Mouse (Mus musculus): ENCODE data around the gene Shroom1. TPM values are rescaled to one million over a fixed set of nuclear protein-coding genes. Genes with fewer than 3 reads are reported as not detected.

Shroom1 gene
- polyA plus RNA-seq, 1 experiment from 2014 or later = 1.9 TPM

GRCm38 (mm10) chr11:53436338-53436737 is 20.7 kb upstream of the Shroom1 start:
- peaks cover 4% of the 10 kb centered on the region; the same call in 1 of the 2 replicates for H3K4me1 ChIP-seq (ENCODE audit: control insufficient read depth, insufficient read depth, low read length)
- H3K27me3 ChIP-seq (ENCODE audit: control insufficient read depth, insufficient read depth, low read length) = no peaks in the 10 kb centered on the region
- H3K4me3 ChIP-seq (ENCODE audit: low read length) = no peak overlapping the region
- no peaks in the 10 kb centered on the region for H3K36me3 ChIP-seq (ENCODE audit: control insufficient read depth, insufficient read depth, low read length)
- no peaks in the 10 kb centered on the region for H3K9me3 ChIP-seq (ENCODE audit: control insufficient read depth, low read length)
- no peak overlapping the region for H3K9ac ChIP-seq (ENCODE audit: low read depth, low read length)
- no peak overlapping the region for H3K27ac ChIP-seq (ENCODE audit: low read depth, low read length)
- 89% methylated on average over 6 of the region's 6 CpGs for WGBS
- ATAC-seq (ENCODE audit: low FRiP score, low TSS enrichment) = no peak
- no peak overlapping the region for H3K4me2 ChIP-seq (replicated peaks; ENCODE audit: low read depth, low read length)

- Histone ChIP-seq H3K4me2 (replicated peaks; ENCODE audit: low read depth, low read length) (no peak overlapping the region), H3K27ac (ENCODE audit: low read depth, low read length) (no peak overlapping the region), H3K9ac (ENCODE audit: low read depth, low read length) (no peak overlapping the region), H3K4me1 (ENCODE audit: control insufficient read depth, insufficient read depth, low read length) (no peaks in the 10 kb centered on the region), H3K9me3 (ENCODE audit: control insufficient read depth, low read length) (no peaks in the 10 kb centered on the region), H3K27me3 (ENCODE audit: control insufficient read depth, insufficient read depth, low read length) (no peaks in the 10 kb centered on the region), H3K4me3 (ENCODE audit: low read length) (no peak overlapping the region), H3K36me3 (ENCODE audit: control insufficient read depth, insufficient read depth, low read length) (no peaks in the 10 kb centered on the region)
- WGBS = 37% methylated on average over 12 of the region's 12 CpGs
- ATAC-seq (ENCODE audit: low FRiP score, low TSS enrichment) = no peak
These were observed 15.1 kb upstream of the Shroom1 start for GRCm38 (mm10) chr11:53441921-53442320.

GRCm38 (mm10) chr11:53443861-53444260 is 13.1 kb upstream of the Shroom1 start:
- H3K4me1 ChIP-seq (ENCODE audit: control insufficient read depth, insufficient read depth, low read length) = no peaks in the 10 kb centered on the region
- no peak overlapping the region for H3K9ac ChIP-seq (ENCODE audit: low read depth, low read length)
- WGBS = 38% methylated on average over 6 of the region's 6 CpGs
- no peaks in the 10 kb centered on the region for H3K9me3 ChIP-seq (ENCODE audit: control insufficient read depth, low read length)
- no peak for ATAC-seq (ENCODE audit: low FRiP score, low TSS enrichment)
- H3K27me3 ChIP-seq (ENCODE audit: control insufficient read depth, insufficient read depth, low read length) = no peaks in the 10 kb centered on the region
- H3K4me2 ChIP-seq (replicated peaks; ENCODE audit: low read depth, low read length) = no peak overlapping the region
- H3K4me3 ChIP-seq (ENCODE audit: low read length) = no peak overlapping the region
- no peak overlapping the region for H3K27ac ChIP-seq (ENCODE audit: low read depth, low read length)
- H3K36me3 ChIP-seq (ENCODE audit: control insufficient read depth, insufficient read depth, low read length) = no peaks in the 10 kb centered on the region

GRCm38 (mm10) chr11:53445562-53445961 is 11.4 kb upstream of the Shroom1 start:
- Histone ChIP-seq H3K4me1 (ENCODE audit: control insufficient read depth, insufficient read depth, low read length) (no peaks in the 10 kb centered on the region), H3K27ac (ENCODE audit: low read depth, low read length) (no peak overlapping the region), H3K9me3 (ENCODE audit: control insufficient read depth, low read length) (no peaks in the 10 kb centered on the region), H3K36me3 (ENCODE audit: control insufficient read depth, insufficient read depth, low read length) (no peaks in the 10 kb centered on the region), H3K9ac (ENCODE audit: low read depth, low read length) (no peak overlapping the region), H3K27me3 (ENCODE audit: control insufficient read depth, insufficient read depth, low read length) (no peaks in the 10 kb centered on the region), H3K4me3 (ENCODE audit: low read length) (no peak overlapping the region), H3K4me2 (replicated peaks; ENCODE audit: low read depth, low read length) (no peak overlapping the region)
- 77% methylated on average over 13 of the region's 13 CpGs for WGBS
- no peak for ATAC-seq (ENCODE audit: low FRiP score, low TSS enrichment)

- H3K9me3 ChIP-seq (ENCODE audit: control insufficient read depth, low read length) = no peaks in the 10 kb centered on the region
- no peak overlapping the region for H3K27ac ChIP-seq (ENCODE audit: low read depth, low read length)
- no peak overlapping the region for H3K4me2 ChIP-seq (replicated peaks; ENCODE audit: low read depth, low read length)
- no peaks in the 10 kb centered on the region for H3K4me1 ChIP-seq (ENCODE audit: control insufficient read depth, insufficient read depth, low read length)
- no peak overlapping the region for H3K9ac ChIP-seq (ENCODE audit: low read depth, low read length)
- ATAC-seq (ENCODE audit: low FRiP score, low TSS enrichment) = no peak
- no peaks in the 10 kb centered on the region for H3K27me3 ChIP-seq (ENCODE audit: control insufficient read depth, insufficient read depth, low read length)
- H3K4me3 ChIP-seq (ENCODE audit: low read length) = no peak overlapping the region
- no peaks in the 10 kb centered on the region for H3K36me3 ChIP-seq (ENCODE audit: control insufficient read depth, insufficient read depth, low read length)
- 89% methylated on average over 13 of the region's 13 CpGs for WGBS
These were observed 10.8 kb upstream of the Shroom1 start for GRCm38 (mm10) chr11:53446183-53446582.

- Histone ChIP-seq H3K4me3 (ENCODE audit: low read length) (no peak overlapping the region), H3K27ac (ENCODE audit: low read depth, low read length) (no peak overlapping the region), H3K9ac (ENCODE audit: low read depth, low read length) (no peak overlapping the region), H3K9me3 (ENCODE audit: control insufficient read depth, low read length) (no peaks in the 10 kb centered on the region), H3K36me3 (ENCODE audit: control insufficient read depth, insufficient read depth, low read length) (no peaks in the 10 kb centered on the region), H3K4me2 (replicated peaks; ENCODE audit: low read depth, low read length) (no peak overlapping the region), H3K4me1 (ENCODE audit: control insufficient read depth, insufficient read depth, low read length) (no peaks in the 10 kb centered on the region), H3K27me3 (ENCODE audit: control insufficient read depth, insufficient read depth, low read length) (no peaks in the 10 kb centered on the region)
- ATAC-seq (ENCODE audit: low FRiP score, low TSS enrichment) = no peak
- 88% methylated on average over 8 of the region's 8 CpGs for WGBS
These were observed 9.0 kb upstream of the Shroom1 start for GRCm38 (mm10) chr11:53447996-53448395.

GRCm38 (mm10) chr11:53448529-53448928 is 8.5 kb upstream of the Shroom1 start:
- 81% methylated on average over 1 of the region's 1 CpGs for WGBS
- Histone ChIP-seq H3K27ac (ENCODE audit: low read depth, low read length) (no peak overlapping the region), H3K4me1 (ENCODE audit: control insufficient read depth, insufficient read depth, low read length) (no peaks in the 10 kb centered on the region), H3K4me3 (ENCODE audit: low read length) (no peak overlapping the region), H3K36me3 (ENCODE audit: control insufficient read depth, insufficient read depth, low read length) (no peaks in the 10 kb centered on the region), H3K9me3 (ENCODE audit: control insufficient read depth, low read length) (no peaks in the 10 kb centered on the region), H3K4me2 (replicated peaks; ENCODE audit: low read depth, low read length) (no peak overlapping the region), H3K9ac (ENCODE audit: low read depth, low read length) (no peak overlapping the region), H3K27me3 (ENCODE audit: control insufficient read depth, insufficient read depth, low read length) (no peaks in the 10 kb centered on the region)
- no peak for ATAC-seq (ENCODE audit: low FRiP score, low TSS enrichment)

- Histone ChIP-seq H3K4me1 (ENCODE audit: control insufficient read depth, insufficient read depth, low read length) (no peaks in the 10 kb centered on the region), H3K27me3 (ENCODE audit: control insufficient read depth, insufficient read depth, low read length) (no peaks in the 10 kb centered on the region), H3K27ac (ENCODE audit: low read depth, low read length) (no peak overlapping the region), H3K4me3 (ENCODE audit: low read length) (no peak overlapping the region), H3K36me3 (ENCODE audit: control insufficient read depth, insufficient read depth, low read length) (no peaks in the 10 kb centered on the region), H3K9me3 (ENCODE audit: control insufficient read depth, low read length) (no peaks in the 10 kb centered on the region), H3K9ac (ENCODE audit: low read depth, low read length) (no peak overlapping the region), H3K4me2 (replicated peaks; ENCODE audit: low read depth, low read length) (no peak overlapping the region)
- 32% methylated on average over 15 of the region's 15 CpGs for WGBS
- no peak for ATAC-seq (ENCODE audit: low FRiP score, low TSS enrichment)
These were observed 6.8 kb upstream of the Shroom1 start for GRCm38 (mm10) chr11:53450070-53450705.

GRCm38 (mm10) chr11:53451361-53451760 is 5.6 kb upstream of the Shroom1 start:
- Histone ChIP-seq H3K27ac (ENCODE audit: low read depth, low read length) (no peak overlapping the region), H3K4me1 (ENCODE audit: control insufficient read depth, insufficient read depth, low read length) (no peaks in the 10 kb centered on the region), H3K9me3 (ENCODE audit: control insufficient read depth, low read length) (no peaks in the 10 kb centered on the region), H3K9ac (ENCODE audit: low read depth, low read length) (no peak overlapping the region), H3K4me3 (ENCODE audit: low read length) (no peak overlapping the region), H3K27me3 (ENCODE audit: control insufficient read depth, insufficient read depth, low read length) (no peaks in the 10 kb centered on the region), H3K4me2 (replicated peaks; ENCODE audit: low read depth, low read length) (no peak overlapping the region), H3K36me3 (ENCODE audit: control insufficient read depth, insufficient read depth, low read length) (no peaks in the 10 kb centered on the region)
- 56% methylated on average over 2 of the region's 2 CpGs for WGBS
- no peak for ATAC-seq (ENCODE audit: low FRiP score, low TSS enrichment)
